Mouse (Mus musculus): ENCODE data around the gene Bend4.

The Bend4 gene

GRCm38 (mm10) chr5:67427443-67428360 is at the start of gene Bend4:
Gene Bend4 (minus strand): TSS chr5:67428310.
- DNase-seq (ENCODE audit: low read depth, low spot score): no peak

GRCm38 (mm10) chr5:67473723-67474122 is 45.6 kb upstream of the Bend4 start:
- no peak for DNase-seq (ENCODE audit: low read depth, low spot score)

DNA sequence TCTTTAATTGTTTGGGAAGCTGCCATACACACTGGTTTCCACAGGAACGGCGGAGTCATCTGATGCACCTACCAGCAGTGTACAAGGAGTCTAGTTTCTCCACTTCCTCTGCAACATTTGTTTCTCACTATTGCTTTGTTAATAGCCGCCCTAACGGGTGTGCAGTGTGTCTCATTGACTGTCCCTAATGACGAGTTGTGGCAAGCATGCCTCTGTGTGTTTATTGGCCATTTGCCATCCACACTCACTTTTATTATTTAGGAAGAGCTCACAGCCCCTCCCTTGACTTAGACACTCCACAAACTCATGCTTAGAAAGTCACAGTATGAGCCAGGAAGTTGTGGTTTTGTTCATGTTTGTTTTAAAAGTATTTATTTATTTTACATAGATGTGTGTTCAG is 45.0 kb upstream of the Bend4 start:
- no peak for DNase-seq (ENCODE audit: low read depth, low spot score)

DNA sequence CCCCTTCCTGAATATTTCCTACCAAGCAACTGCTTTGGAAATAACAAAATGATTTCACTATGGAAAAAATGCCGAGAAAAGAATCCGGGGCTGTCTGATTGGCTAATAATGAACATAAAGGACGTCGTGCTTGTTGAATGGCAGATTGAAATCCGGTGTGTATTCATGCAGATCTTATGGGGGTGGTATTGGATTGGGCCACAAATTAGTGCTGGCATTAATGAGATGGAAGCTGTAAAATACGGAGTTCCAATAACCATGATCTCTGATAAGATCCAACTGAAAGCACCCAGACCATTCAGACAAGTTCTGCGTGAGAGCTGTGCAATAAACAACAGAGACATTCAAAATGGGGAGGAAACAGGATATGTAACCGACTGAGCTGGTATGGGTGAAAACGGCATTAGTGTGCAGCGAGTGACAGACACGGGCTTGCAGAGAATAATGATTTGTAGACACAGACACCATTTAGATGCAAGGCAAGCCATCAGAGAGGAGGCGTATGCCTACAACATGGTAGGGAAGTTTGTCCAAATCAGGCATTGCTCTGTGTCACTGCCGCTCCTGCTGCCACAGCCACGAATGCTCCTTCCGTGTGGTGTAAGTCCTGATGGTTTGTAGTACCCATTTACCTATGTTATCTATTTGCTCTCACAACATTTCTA is 38.9 kb upstream of the Bend4 start:
- DNase-seq (ENCODE audit: low read depth, low spot score): no peak

GRCm38 (mm10) chr5:67464899-67465298 is 36.8 kb upstream of the Bend4 start:
- DNase-seq (ENCODE audit: low read depth, low spot score): peak; percentile 8

DNA sequence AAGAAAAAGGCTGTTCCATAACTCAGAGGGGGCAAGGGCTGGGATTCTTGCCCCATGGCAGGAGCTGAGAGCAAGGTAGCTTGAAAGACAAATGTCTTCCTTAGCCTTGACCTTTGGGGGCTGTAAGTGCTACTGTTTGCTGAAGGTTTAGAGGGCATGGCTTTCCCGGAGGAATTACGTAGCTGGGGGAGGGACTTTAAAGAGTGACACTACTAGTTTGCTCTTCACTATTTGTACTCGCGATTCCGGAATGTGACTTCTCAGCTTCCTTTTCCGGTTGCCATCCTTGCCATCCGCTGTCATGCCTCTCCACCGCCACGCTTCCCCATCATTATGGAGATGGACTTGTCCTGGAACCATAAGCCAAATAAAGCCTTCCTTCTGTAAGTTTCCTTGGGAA is 35.5 kb upstream of the Bend4 start:
- DNase-seq (ENCODE audit: low read depth, low spot score): peak; percentile 49

DNA sequence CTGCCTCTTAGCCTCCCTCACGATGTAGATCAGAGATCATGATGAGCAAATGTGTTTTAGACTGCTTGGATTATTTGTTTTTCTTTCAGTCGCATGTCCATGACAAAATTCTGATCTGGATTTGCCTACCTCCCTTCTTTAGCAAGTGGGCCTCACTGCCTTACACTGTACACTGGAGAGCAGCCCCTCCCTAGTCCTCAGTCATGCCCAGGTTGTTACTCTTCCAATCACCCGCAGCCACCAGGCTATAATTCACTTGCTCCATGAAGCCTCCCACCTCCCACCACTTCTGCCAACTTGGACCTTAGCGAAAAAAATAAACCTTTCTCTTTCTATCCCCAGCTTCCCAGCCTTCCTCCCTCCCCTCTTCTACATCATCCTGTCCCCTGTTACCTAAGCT is 34.2 kb upstream of the Bend4 start:
- DNase-seq (ENCODE audit: low read depth, low spot score): no peak

DNA sequence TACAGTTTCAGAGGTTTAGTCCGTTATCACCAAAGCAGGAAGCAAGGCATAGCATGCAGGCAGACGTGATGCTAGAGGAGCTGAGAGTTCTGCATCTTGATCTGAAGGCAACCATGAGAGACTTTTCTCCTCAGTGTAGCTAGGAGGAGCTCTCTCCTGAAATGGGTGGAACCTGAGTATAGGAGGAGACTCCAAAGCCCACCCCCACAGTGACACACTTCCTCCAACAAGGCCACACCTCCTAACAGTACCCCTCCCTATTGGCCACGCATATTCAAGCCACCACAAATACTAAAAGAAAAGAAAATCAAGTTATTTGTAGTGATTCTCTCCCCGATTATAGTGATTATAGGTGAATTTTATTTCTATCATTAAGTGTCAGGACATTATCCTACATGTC is 28.7 kb upstream of the Bend4 start:
- DNase-seq (ENCODE audit: low read depth, low spot score): no peak

- DNase-seq (ENCODE audit: low read depth, low spot score): no peak
These were observed 26.2 kb upstream of the Bend4 start for GRCm38 (mm10) chr5:67454282-67454681.

DNA sequence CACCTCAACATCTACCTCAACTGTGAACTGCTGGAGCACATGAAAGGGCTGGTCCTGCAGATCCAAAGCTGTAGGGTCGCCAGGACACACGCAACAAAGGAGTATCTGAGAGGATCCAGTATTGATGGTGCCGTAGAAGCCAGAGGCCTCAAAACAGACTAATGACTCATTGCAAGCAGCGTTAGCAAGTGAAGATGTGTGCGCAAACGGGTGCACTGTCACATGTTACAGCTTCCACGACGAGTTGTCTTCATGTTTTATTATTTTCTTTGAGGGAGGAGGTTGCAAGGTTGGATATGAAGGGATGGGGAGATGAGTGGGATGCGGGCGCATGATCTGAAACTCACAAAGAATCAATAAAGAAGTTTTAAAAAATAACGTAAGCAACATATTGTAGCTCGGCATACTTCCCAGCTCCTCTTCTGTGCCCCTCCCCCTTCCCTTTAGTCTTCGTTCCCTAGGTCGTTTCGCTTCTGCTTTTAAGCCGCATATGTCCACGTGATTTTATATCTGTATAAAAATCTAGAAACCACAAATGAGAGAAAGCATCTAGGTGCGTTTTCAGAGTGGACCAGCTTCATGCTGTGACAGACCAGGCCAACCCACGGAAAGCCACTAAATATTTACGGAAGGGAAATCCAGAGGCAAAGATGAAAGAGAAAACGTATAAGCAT is 22.0 kb upstream of the Bend4 start:
- DNase-seq (ENCODE audit: low read depth, low spot score): no peak

DNA sequence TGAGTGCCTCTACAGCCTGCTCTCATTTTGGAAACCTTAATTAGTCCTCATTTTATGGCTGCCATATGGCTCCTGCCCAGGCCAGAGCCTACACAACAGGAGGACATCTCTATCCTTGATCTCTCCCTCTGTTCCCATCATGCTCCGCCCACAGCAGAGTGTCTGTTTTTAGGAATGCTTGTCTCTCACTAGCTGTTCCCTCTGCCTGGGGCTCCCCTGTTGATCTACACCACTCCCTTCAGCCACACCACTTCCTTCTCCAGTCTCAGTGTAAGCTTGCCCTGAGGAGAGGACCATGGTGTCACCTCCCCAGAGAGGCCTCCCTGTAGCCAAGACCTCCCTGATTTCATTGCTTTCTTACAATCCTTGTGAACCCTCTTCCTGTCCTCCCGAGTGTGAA is 18.4 kb upstream of the Bend4 start:
- DNase-seq (ENCODE audit: low read depth, low spot score): no peak

- DNase-seq (ENCODE audit: low read depth, low spot score): no peak
These were observed 16.3 kb upstream of the Bend4 start for GRCm38 (mm10) chr5:67444217-67445050.

DNA sequence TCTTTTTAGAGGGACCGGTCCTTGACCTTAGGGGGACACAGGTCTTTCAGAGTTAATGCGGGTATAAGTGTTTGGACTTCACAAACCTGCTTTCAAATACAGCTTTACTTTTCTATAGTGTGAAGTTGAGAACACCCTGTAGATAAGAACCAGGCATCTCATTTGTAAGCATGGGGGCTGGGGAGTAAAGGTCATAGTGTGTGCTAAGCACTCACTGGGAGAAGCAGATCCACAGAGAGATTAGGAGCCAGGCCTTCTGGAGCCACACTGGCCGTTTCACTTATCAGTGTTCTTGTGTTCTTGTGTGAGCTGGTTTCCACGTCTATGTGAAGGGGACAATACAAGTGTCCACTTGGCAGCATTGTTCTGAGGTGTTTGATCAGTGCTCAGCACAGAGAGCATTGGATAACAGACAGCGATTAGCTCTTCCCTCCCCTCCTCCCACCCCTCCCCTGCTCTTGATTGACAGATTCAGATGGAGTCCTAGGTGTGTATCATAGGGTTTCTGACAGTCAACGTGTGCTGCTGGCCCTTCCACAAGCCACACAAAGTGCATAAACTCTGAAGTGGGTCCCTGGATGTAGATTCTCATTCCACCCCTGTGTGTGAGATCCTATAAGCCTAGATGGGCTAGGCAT is 14.8 kb upstream of the Bend4 start:
- DNase-seq (ENCODE audit: low read depth, low spot score): no peak

- no peak for DNase-seq (ENCODE audit: low read depth, low spot score)
These were observed 12.5 kb upstream of the Bend4 start for GRCm38 (mm10) chr5:67440563-67440962.

DNA sequence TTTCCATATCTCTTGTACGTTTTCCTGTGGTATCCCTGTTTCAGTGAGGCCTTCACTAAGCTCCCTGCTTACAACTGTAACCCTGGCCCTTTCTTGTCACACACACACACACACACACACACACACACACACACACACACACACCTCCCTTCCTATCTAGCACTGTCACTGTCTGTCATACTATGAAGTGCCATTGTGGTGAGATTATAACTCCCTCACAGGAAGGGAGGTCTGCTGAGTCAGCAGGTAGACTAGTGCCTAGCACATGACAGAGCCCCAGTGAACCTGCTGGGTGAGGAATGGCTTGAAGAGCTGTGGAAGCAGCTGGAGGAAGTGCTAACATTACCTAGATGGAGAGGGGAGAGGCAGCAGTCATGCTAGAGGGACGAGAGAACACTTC is 9.3 kb upstream of the Bend4 start:
- DNase-seq (ENCODE audit: low read depth, low spot score): no peak

GRCm38 (mm10) chr5:67426478-67427442 is 1.4 kb downstream of the Bend4 start:
- DNase-seq (ENCODE audit: low read depth, low spot score): no peak

DNA sequence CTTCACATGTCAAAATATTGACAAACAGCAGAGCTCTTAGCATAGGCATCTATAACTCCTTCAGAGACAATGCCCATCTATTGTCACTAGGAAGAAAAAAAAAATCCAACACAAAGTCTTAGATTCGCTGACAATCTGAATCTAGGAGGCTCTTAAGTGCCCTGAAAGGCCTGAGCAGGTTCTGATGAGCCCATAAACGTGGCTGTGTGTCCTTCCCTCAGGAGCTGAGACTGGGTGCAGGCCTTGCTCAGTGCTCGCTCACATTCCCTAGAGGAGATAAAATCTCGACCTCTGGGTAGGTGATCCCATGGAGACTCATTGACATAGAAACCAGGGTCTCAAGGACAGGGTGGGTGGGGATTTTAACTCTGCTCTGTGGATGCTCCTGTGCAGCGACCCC is 2.1 kb downstream of the Bend4 start:
- no peak for DNase-seq (ENCODE audit: low read depth, low spot score)

DNA sequence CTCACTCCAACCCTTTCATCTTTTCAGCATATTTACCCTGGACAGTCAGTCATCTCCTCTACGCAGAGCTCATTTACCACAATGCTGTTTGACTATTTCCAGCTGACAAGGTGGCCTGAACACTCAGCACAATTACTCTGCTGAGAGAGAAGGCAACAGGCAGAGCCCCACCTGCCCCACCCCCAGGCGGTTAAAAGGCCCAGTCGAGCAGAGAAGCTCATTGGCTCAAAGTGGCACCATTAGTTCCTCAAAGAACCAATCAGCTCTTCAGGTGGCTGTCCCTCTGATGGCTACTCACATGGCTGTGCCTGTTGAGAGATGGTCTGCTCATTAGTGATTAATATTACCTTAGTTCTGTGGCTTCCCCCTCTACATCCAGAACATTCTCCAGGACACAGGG is 3.5 kb downstream of the Bend4 start:
- DNase-seq (ENCODE audit: low read depth, low spot score): no peak

DNA sequence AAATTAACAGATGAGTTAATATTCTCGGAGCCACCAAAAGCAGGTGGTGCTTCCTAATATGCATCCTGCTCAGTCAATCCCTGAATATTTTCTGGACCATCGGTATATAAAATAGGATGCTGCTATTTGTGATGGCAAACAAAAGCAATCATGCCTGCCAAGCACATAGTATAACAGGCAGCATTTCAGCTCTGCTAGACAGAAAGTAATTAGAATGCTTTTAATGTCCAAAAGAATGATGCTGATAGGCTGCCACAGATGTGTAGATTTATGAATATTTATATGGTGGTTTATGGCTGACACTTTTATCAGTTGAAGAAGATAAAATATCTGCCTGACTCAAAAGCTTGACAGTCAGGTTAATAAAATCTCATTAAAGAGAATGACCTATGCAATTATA is 4.1 kb downstream of the Bend4 start:
- no peak for DNase-seq (ENCODE audit: low read depth, low spot score)

DNA sequence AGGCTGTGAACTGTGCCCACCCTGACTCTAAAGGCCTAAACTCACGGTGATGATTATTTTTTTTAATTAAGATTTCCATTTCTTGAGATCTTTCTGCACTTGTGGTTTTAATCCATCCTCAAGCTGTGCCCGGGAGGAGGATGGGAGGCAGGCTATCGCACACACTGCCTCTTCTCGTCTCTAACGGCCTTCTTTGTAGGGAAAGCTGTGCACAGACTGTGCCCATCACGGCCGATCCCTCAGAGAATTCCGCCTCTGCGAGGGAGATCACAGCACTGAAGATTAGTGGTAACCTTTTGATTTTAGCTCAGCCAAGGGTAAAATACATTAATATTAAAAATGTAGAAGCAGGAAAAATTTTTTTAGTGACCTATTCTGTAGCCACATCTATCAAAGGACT is 4.8 kb downstream of the Bend4 start:
- DNase-seq (ENCODE audit: low read depth, low spot score): no peak

Data from c-Kit-negative CD71-positive TER-119-positive erythroid progenitor cells, embryonic 14.5 days (primary cell).